Mouse (Mus musculus) CH12.LX (cell line): ENCODE data around the gene Xpc. TPM values are rescaled to one million over a fixed set of nuclear protein-coding genes. Genes with fewer than 3 reads are reported as not detected.

Experiments
- DNase-seq: peaks from one replicate; pipeline ENCODE4 v3.0.0-alpha.2; 2013; ENCODE audit errors: extremely low read depth
- H3K27ac ChIP-seq: 2 replicates; pipeline ENCODE4 v1.5.1; 2012; ENCODE audit warnings: low read depth, mild to moderate bottlenecking, control low read depth, moderate library complexity; ENCODE audit not compliant: insufficient read depth
- H3K27me3 ChIP-seq: replicated peaks from 2 replicates; pipeline ENCODE3; 2012; ENCODE audit warnings: inconsistent platforms
- H3K36me3 ChIP-seq, 2 experiments: replicated peaks in 1 of 2; 2 replicates each; pipeline versions ENCODE3 to v1.6.1; 2012; ENCODE audit warnings: inconsistent platforms in 1 of 2, low read length in 1 of 2, mild to moderate bottlenecking in 1 of 2, mixed read lengths in 1 of 2, moderate library complexity in 1 of 2; ENCODE audit not compliant: control insufficient read depth in 1 of 2, insufficient read depth in 1 of 2
- H3K4me1 ChIP-seq, 2 experiments: 2 replicates each; pipeline ENCODE4 v1.6.1; 2012; ENCODE audit warnings: inconsistent platforms in 1 of 2, moderate library complexity in 1 of 2; ENCODE audit not compliant: insufficient read depth in 2 of 2, control insufficient read depth in 1 of 2
- H3K4me2 ChIP-seq: 2 replicates; pipeline ENCODE4 v1.6.1; 2012; ENCODE audit warnings: low read depth, mild to moderate bottlenecking, control low read depth; ENCODE audit not compliant: poor library complexity, insufficient read depth, severe bottlenecking
- H3K4me3 ChIP-seq, 3 experiments: fragments of 150-350 bp in 1 of 3; sonication (generic) in 1 of 3; replicated peaks in 1 of 3; 2 replicates each; pipeline versions ENCODE3 to v1.5.1; 2011 to 2012; ENCODE audit warnings: low read depth in 2 of 3, low read length in 2 of 3, mild to moderate bottlenecking in 2 of 3, moderate library complexity in 2 of 3, control low read depth in 1 of 3, improper control_type of control experiment in 1 of 3, inconsistent platforms in 1 of 3, mixed read lengths in 1 of 3; ENCODE audit not compliant: poor library complexity in 1 of 3
- H3K79me2 ChIP-seq: replicated peaks from 2 replicates; pipeline ENCODE4 v1.6.1; 2012; ENCODE audit warnings: mild to moderate bottlenecking, moderate library complexity; ENCODE audit not compliant: control insufficient read depth, poor library complexity, insufficient read depth, severe bottlenecking; ENCODE audit errors: extremely low read depth
- H3K9ac ChIP-seq: 2 replicates; pipeline ENCODE4 v1.6.1; 2012; ENCODE audit warnings: low read depth, mild to moderate bottlenecking, control low read depth, moderate library complexity; ENCODE audit not compliant: insufficient read depth
- H3K9me3 ChIP-seq: replicated peaks from 2 replicates; pipeline ENCODE3; 2012; ENCODE audit warnings: low read length, inconsistent platforms, mixed read lengths
- CTCF ChIP-seq, 2 experiments: IDR thresholded peaks in 1 of 2; conservative IDR thresholded peaks in 1 of 2; 2 replicates each; pipeline ENCODE4 v1.5.1; 2011 to 2012; ENCODE audit warnings: low read depth in 2 of 2, low read length in 2 of 2, improper control_type of control experiment in 1 of 2, inconsistent platforms in 1 of 2, mild to moderate bottlenecking in 1 of 2, moderate library complexity in 1 of 2
- E2F4 ChIP-seq: IDR thresholded peaks from 2 replicates; pipeline ENCODE4 v1.6.1; 2011; ENCODE audit warnings: low read depth, low read length, improper control_type of control experiment; ENCODE audit not compliant: insufficient replicate concordance
- GABPA ChIP-seq: IDR thresholded peaks from 2 replicates; pipeline ENCODE4 v1.6.1; 2012; ENCODE audit warnings: low read depth, low read length, improper control_type of control experiment, inconsistent platforms; ENCODE audit not compliant: insufficient replicate concordance
- JUN ChIP-seq: IDR thresholded peaks from 2 replicates; pipeline ENCODE4 v1.6.1; 2011; ENCODE audit warnings: low read depth, mild to moderate bottlenecking, low read length, improper control_type of control experiment, moderate library complexity; ENCODE audit not compliant: insufficient read depth
- KAT2A ChIP-seq: IDR thresholded peaks from 2 replicates; pipeline ENCODE4 v1.6.1; 2012; ENCODE audit warnings: low read length, improper control_type of control experiment, inconsistent platforms; ENCODE audit not compliant: insufficient replicate concordance
- RCOR1 ChIP-seq: conservative IDR thresholded peaks from 2 replicates; pipeline ENCODE4 v1.6.1; 2012; ENCODE audit warnings: low read depth, mild to moderate bottlenecking, inconsistent platforms, low read length, improper control_type of control experiment
- ZKSCAN1 ChIP-seq: IDR thresholded peaks from 2 replicates; pipeline ENCODE4 v1.6.1; 2012; ENCODE audit warnings: low read depth, inconsistent platforms, low read length, improper control_type of control experiment, borderline replicate concordance
- ZMIZ1 ChIP-seq: IDR thresholded peaks from 2 replicates; pipeline ENCODE4 v1.6.1; 2012; ENCODE audit warnings: low read depth, mild to moderate bottlenecking, inconsistent platforms, low read length, improper control_type of control experiment
- dilution Hi-C: fragments of 300-500 bp; cut with MboI; formaldehyde crosslinking; loops from 2 replicates; pipeline ENCODE4 v1.14.3; 2020; ENCODE audit warnings: low sequenced_read_pairs; ENCODE audit not compliant: extremely low pct_unique_long_range_greater_than_20kb, extremely low pct_ligation_motif_present
- in situ Hi-C: fragments of 300-500 bp; cut with MboI; formaldehyde crosslinking; loops from 3 replicates; pipeline ENCODE4 v1.14.3; 2019; ENCODE audit warnings: low sequenced_read_pairs, low pct_ligation_motif_present, low pct_unique_long_range_greater_than_20kb, mixed read lengths
- polyA plus RNA-seq: library from polyadenylated mRNA; unstranded; fragments of >175 nt; gene quantifications from 2 replicates; pipeline ENCODE4 v1.2.1, GENCODE M21; 2012; ENCODE audit warnings: low read depth; ENCODE audit not compliant: insufficient read length
- total RNA-seq, 2 experiments: library from RNA; depleted of rRNA; stranded (reverse); fragments of 300-350 nt in 1 of 2; fragments of >200 nt in 1 of 2; gene quantifications; 2 replicates each; pipeline ENCODE4 v1.2.3; 2012 to 2014

Gene Xpc
- total and polyA plus RNA-seq, 3 experiments, result 7.8 to 11.7 (median 8.2) TPM

GRCm38 (mm10) chr6:91543056-91543455 lies 27.4 kb upstream of the Xpc start:
- dilution Hi-C loops, result no loop called here
- H3K4me1 ChIP-seq, result no peaks in the 10 kb centered on the region
- no peak overlapping the region for H3K4me3 ChIP-seq

GRCm38 (mm10) chr6:91541276-91541675 lies 25.6 kb upstream of the Xpc start:
- H3K27ac ChIP-seq, result no peak overlapping the region
- H3K4me1 ChIP-seq, result no peaks in the 10 kb centered on the region
- no peaks in the 10 kb centered on the region for H3K36me3 ChIP-seq
- in situ Hi-C loops (loop anchor here (25.0 kb wide), 1 partner anchor 521 kb away; no protein-coding TSS in a partner anchor), dilution Hi-C loops (no loop called here)
- no peaks in the 10 kb centered on the region; the same call in 1 of the 2 replicates for H3K79me2 ChIP-seq
- no peak overlapping the region for H3K9ac ChIP-seq
- no peak overlapping the region for H3K4me3 ChIP-seq
- no peak for DNase-seq
- peaks cover 14% of the 10 kb centered on the region for H3K27me3 ChIP-seq
- H3K4me2 ChIP-seq, result no peak overlapping the region
- H3K9me3 ChIP-seq, result no peaks in the 10 kb centered on the region
- TF ChIP-seq KAT2A (no peak), GABPA (no peak), JUN (no peak), E2F4 (no peak)

More at GRCm38 (mm10) chr6:91543056-91543455, 27.4 kb upstream of the Xpc start:
- H3K79me2 ChIP-seq, result no peaks in the 10 kb centered on the region; the same call in 1 of the 2 replicates
- no peak for DNase-seq
- no peak overlapping the region for H3K4me2 ChIP-seq
- H3K27ac ChIP-seq, result no peak overlapping the region
- H3K9ac ChIP-seq, result no peak overlapping the region
- H3K27me3 ChIP-seq, result peaks cover 20% of the 10 kb centered on the region
- no peaks in the 10 kb centered on the region for H3K9me3 ChIP-seq
- in situ Hi-C loops, result loop anchor here (25.0 kb wide), 1 partner anchor 519 kb away; no protein-coding TSS in a partner anchor
- TF ChIP-seq CTCF (conservative IDR thresholded peaks at IDR 0.05 in 1 of 2, IDR thresholded peaks at IDR 0.05 in 1 of 2; ENCODE audit: low read depth in 2 of 2, low read length in 2 of 2), result no peak
- TF ChIP-seq, all 38 proteins: peak for 0
- no peaks in the 10 kb centered on the region for H3K36me3 ChIP-seq

GRCm38 (mm10) chr6:91536047-91536765 lies 20.5 kb upstream of the Xpc start:
- Histone ChIP-seq H3K36me3 (no peaks in the 10 kb centered on the region), H3K27me3 (no peaks in the 10 kb centered on the region), H3K9me3 (no peaks in the 10 kb centered on the region), H3K4me1 (no peaks in the 10 kb centered on the region), H3K4me3 (no peak overlapping the region), H3K9ac (no peak overlapping the region), H3K4me2 (no peak overlapping the region), H3K79me2 (no peaks in the 10 kb centered on the region; the same call in 1 of the 2 replicates), H3K27ac (no peak overlapping the region)
- DNase-seq, result no peak
- dilution Hi-C loops (no loop called here), in situ Hi-C loops (loop anchor here (25.0 kb wide), 1 partner anchor 526 kb away; no protein-coding TSS in a partner anchor)
- no peak for TF ChIP-seq RCOR1
- no peak for TF ChIP-seq ZMIZ1
- no peak for TF ChIP-seq ZKSCAN1
